Mouse (Mus musculus): ENCODE data around the gene Gm49027. TPM values are rescaled to one million over a fixed set of nuclear protein-coding genes. Genes with fewer than 3 reads are reported as not detected.

The Gm49027 gene
- total and polyA plus RNA-seq, 3 experiments = 0.38 TPM; not detected in 2

DNA sequence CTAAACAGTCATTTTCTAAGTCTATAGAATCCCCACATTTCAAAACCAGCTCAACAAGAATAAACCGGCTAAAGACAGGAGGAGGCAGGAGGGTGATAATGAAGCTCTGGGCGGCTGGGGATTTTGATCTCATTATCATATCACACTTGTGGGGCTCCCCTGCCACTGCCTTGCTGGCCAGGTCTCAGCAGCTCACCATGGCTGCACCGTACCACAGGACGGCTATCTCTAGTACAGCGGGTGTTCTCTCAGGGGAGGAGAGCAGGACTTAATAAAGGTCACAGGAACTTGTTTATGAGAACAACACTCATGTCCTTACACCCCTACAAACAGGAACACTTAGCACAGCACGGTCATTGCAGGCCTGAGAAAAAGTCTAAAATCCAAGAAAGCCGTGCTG is 30.4 kb upstream of the Gm49027 start:
- dilution Hi-C loops (cut with MboI; ENCODE audit: extremely low pct_ligation_motif_present, extremely low pct_unique_long_range_greater_than_20kb, low sequenced_read_pairs) (no loop called here), in situ Hi-C loops (cut with MboI; ENCODE audit: low pct_ligation_motif_present, low pct_unique_long_range_greater_than_20kb, low sequenced_read_pairs) (no loop called here)
- Histone ChIP-seq H3K4me2 (ENCODE audit: insufficient read depth, low read depth, poor library complexity, severe bottlenecking) (no peak overlapping the region), H3K36me3 (replicated peaks in 1 of 2; ENCODE audit: control insufficient read depth in 1 of 2, insufficient read depth in 1 of 2, low read length in 1 of 2) (peaks cover 39 to 56% of the 10 kb centered on the region in 2 experiments), H3K27me3 (replicated peaks) (no peaks in the 10 kb centered on the region), H3K27ac (ENCODE audit: insufficient read depth, low read depth) (no peak overlapping the region), H3K79me2 (replicated peaks; ENCODE audit: control insufficient read depth, extremely low read depth, insufficient read depth, poor library complexity, severe bottlenecking) (no peaks in the 10 kb centered on the region), H3K4me3 (replicated peaks in 1 of 3; ENCODE audit: low read depth in 2 of 3, low read length in 2 of 3, poor library complexity in 1 of 3) (no peak overlapping the region), H3K9ac (ENCODE audit: insufficient read depth, low read depth) (no peak overlapping the region), H3K4me1 (ENCODE audit: control insufficient read depth in 1 of 2, insufficient read depth in 2 of 2) (no peaks in the 10 kb centered on the region), H3K9me3 (replicated peaks; ENCODE audit: low read length) (no peaks in the 10 kb centered on the region)
- DNase-seq (ENCODE audit: extremely low read depth) = no peak
- TF ChIP-seq MEF2A (IDR thresholded peaks at IDR 0.05; ENCODE audit: borderline replicate concordance, low read depth, low read length) (no peak), USF2 (conservative IDR thresholded peaks at IDR 0.05; ENCODE audit: low read depth, low read length) (no peak), CTCF (conservative IDR thresholded peaks at IDR 0.05 in 1 of 2, IDR thresholded peaks at IDR 0.05 in 1 of 2; ENCODE audit: low read depth in 2 of 2, low read length in 2 of 2) (no peak), TBP (conservative IDR thresholded peaks at IDR 0.05; ENCODE audit: low read depth, low read length) (no peak), NRF1 (IDR thresholded peaks at IDR 0.05; ENCODE audit: low read depth, low read length) (no peak), ZNF384 (IDR thresholded peaks at IDR 0.05; ENCODE audit: low read depth, low read length) (no peak), MXI1 (IDR thresholded peaks at IDR 0.05; ENCODE audit: low read depth, low read length) (no peak), JUND (conservative IDR thresholded peaks at IDR 0.05; ENCODE audit: low read depth, low read length) (no peak), JUN (IDR thresholded peaks at IDR 0.05; ENCODE audit: insufficient read depth, low read depth, low read length) (no peak), ELF1 (IDR thresholded peaks at IDR 0.05; ENCODE audit: low read depth, low read length) (no peak), MAFK (IDR thresholded peaks at IDR 0.05; ENCODE audit: insufficient replicate concordance, low read length) (no peak), SIN3A (IDR thresholded peaks at IDR 0.05; ENCODE audit: low read length) (no peak)

DNA sequence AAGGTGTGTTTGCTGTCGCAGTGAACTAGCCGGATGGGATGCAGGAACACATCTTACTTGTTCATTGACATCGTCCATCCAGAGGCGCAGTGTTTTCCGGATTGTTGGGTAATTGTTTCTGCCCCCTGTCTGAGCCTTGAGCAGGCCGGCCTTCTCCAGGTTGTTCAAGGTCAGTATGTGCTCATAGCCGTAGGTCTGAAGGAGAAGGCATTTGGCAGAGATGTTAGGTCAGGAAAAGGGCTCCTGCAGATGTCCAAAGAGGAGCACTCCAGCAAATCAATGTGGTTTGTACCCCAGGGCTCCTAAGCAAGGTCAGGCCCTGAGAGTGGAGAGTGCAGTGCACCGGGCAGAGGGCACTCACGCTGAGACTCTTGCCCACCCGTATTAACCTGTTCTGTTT is 8.5 kb upstream of the Gm49027 start:
- Histone ChIP-seq H3K27ac (ENCODE audit: insufficient read depth, low read depth) (no peak overlapping the region), H3K4me1 (ENCODE audit: control insufficient read depth in 1 of 2, insufficient read depth in 2 of 2) (no peaks in the 10 kb centered on the region), H3K4me2 (ENCODE audit: insufficient read depth, low read depth, poor library complexity, severe bottlenecking) (no peak overlapping the region), H3K9me3 (replicated peaks; ENCODE audit: low read length) (no peaks in the 10 kb centered on the region), H3K27me3 (replicated peaks) (no peaks in the 10 kb centered on the region), H3K36me3 (replicated peaks in 1 of 2; ENCODE audit: control insufficient read depth in 1 of 2, insufficient read depth in 1 of 2, low read length in 1 of 2) (peaks cover 64 to 84% of the 10 kb centered on the region in 2 experiments), H3K79me2 (replicated peaks; ENCODE audit: control insufficient read depth, extremely low read depth, insufficient read depth, poor library complexity, severe bottlenecking) (no peaks in the 10 kb centered on the region), H3K4me3 (replicated peaks in 1 of 3; ENCODE audit: low read depth in 2 of 3, low read length in 2 of 3, poor library complexity in 1 of 3) (no peak overlapping the region), H3K9ac (ENCODE audit: insufficient read depth, low read depth) (no peak overlapping the region)
- TF ChIP-seq ELF1 (IDR thresholded peaks at IDR 0.05; ENCODE audit: low read depth, low read length) (no peak), MYC (IDR thresholded peaks at IDR 0.05; ENCODE audit: low read depth, low read length) (no peak), HCFC1 (IDR thresholded peaks at IDR 0.05; ENCODE audit: low read depth, low read length) (no peak), POLR2AphosphoS2 (IDR thresholded peaks at IDR 0.05; ENCODE audit: low read depth, low read length) (no peak), MAZ (IDR thresholded peaks at IDR 0.05; ENCODE audit: low read depth, low read length) (no peak), SMC3 (IDR thresholded peaks at IDR 0.05; ENCODE audit: low read depth, low read length) (no peak), E2F4 (IDR thresholded peaks at IDR 0.05; ENCODE audit: insufficient replicate concordance, low read depth, low read length) (no peak), PAX5 (IDR thresholded peaks at IDR 0.05; ENCODE audit: low read length) (no peak), MXI1 (IDR thresholded peaks at IDR 0.05; ENCODE audit: low read depth, low read length) (no peak), CHD2 (IDR thresholded peaks at IDR 0.05; ENCODE audit: low read length) (no peak), TBP (conservative IDR thresholded peaks at IDR 0.05; ENCODE audit: low read depth, low read length) (no peak), RCOR1 (conservative IDR thresholded peaks at IDR 0.05; ENCODE audit: low read depth, low read length) (no peak), CHD1 (IDR thresholded peaks at IDR 0.05; ENCODE audit: low read depth, low read length) (no peak), RAD21 (IDR thresholded peaks at IDR 0.05; ENCODE audit: low read depth, low read length) (no peak), TCF12 (IDR thresholded peaks at IDR 0.05; ENCODE audit: low read depth, low read length) (no peak), UBTF (IDR thresholded peaks at IDR 0.05; ENCODE audit: low read depth, low read length) (no peak), NELFE (IDR thresholded peaks at IDR 0.05; ENCODE audit: low read depth, low read length) (no peak), SIN3A (IDR thresholded peaks at IDR 0.05; ENCODE audit: low read length) (no peak)
- in situ Hi-C loops (cut with MboI; ENCODE audit: low pct_ligation_motif_present, low pct_unique_long_range_greater_than_20kb, low sequenced_read_pairs) (no loop called here), dilution Hi-C loops (cut with MboI; ENCODE audit: extremely low pct_ligation_motif_present, extremely low pct_unique_long_range_greater_than_20kb, low sequenced_read_pairs) (no loop called here)
- DNase-seq (ENCODE audit: extremely low read depth) = no peak
